Mouse (Mus musculus): Measurements from ENCODE around the gene Sbno2.

GRCm38 (mm10) chr10:80035686-80036085, 69.7 kb downstream of the Sbno2 start:
- TF ChIP-seq CTCF (IDR thresholded peaks at IDR 0.05; ENCODE audit: borderline replicate concordance, insufficient read depth, low read depth, low read length) (no peak), POLR2A (IDR thresholded peaks at IDR 0.05; ENCODE audit: borderline replicate concordance, insufficient read depth, low read length) (no peak)
